8 mouse cellular contexts compared by ENCODE assay signal in genomic region chr15:100635851-100636645, GRCm38 (mm10). TPM values are rescaled to one million over a fixed set of nuclear protein-coding genes. Genes with fewer than 3 reads are reported as not detected.
DNase-seq lines count a peak whose midpoint lies in the region; ATAC-seq and TF ChIP-seq lines count a peak whose summit lies in the region.

No protein-coding gene starts in this region.

- no peaks in the 10 kb centered on the region for H3K9me3 ChIP-seq in embryonic facial prominence, embryonic 14.5 days (ENCODE audit: control insufficient read depth, low read length)
- H3K9me3 ChIP-seq in intestine, embryonic 14.5 days (ENCODE audit: control insufficient read depth, low read length), result no peaks in the 10 kb centered on the region

- intact Hi-C loops in left cerebral cortex, adult 2 months (cut with DNase I), result loop anchor here (5.0 kb wide), 1 partner anchor 41 kb away; no protein-coding TSS in a partner anchor
- intact Hi-C loops in gastrocnemius, postnatal 36 days (cut with DNase I), result loop anchor here (2.0 kb wide), 1 partner anchor 19 kb away; no protein-coding TSS in a partner anchor

- WGBS in embryonic facial prominence, embryonic 14.5 days, result 4% methylated on average over 27 of the region's 38 CpGs
- WGBS in intestine, embryonic 14.5 days, result 5% methylated on average over 38 of the region's 38 CpGs

- peaks cover 13% of the 10 kb centered on the region for H3K4me1 ChIP-seq in embryonic facial prominence, embryonic 14.5 days (ENCODE audit: control insufficient read depth, insufficient read depth, low read length)
- peaks cover 14% of the 10 kb centered on the region for H3K4me1 ChIP-seq in intestine, embryonic 14.5 days (replicated peaks; ENCODE audit: control insufficient read depth, insufficient read depth, low read length)

- H3K9ac ChIP-seq in embryonic facial prominence, embryonic 14.5 days (ENCODE audit: low read depth, low read length), result peak overlapping the region; percentile 60
- peak overlapping the region; percentile 34 for H3K9ac ChIP-seq in intestine, embryonic 14.5 days (ENCODE audit: low read length)

- peak overlapping the region; percentile 94 for H3K4me2 ChIP-seq in embryonic facial prominence, embryonic 14.5 days (ENCODE audit: low read depth, low read length)
- peak overlapping the region; percentile 65 for H3K4me2 ChIP-seq in intestine, embryonic 14.5 days (ENCODE audit: low read length)

- no peak for DNase-seq in left cerebral cortex, adult 2 months (ENCODE audit: extremely low spot score in 1 of 2, low spot score in 2 of 2)
- DNase-seq in left cerebral cortex, adult 18-20 months (ENCODE audit: low spot score in 2 of 2), result no peak
- DNase-seq in embryonic facial prominence, embryonic 14.5 days (ENCODE audit: low spot score), result no peak
- DNase-seq in intestine, embryonic 14.5 days (ENCODE audit: low spot score), result peak; percentile 73
- peak; percentile 38 for DNase-seq in naive thymus-derived CD4-positive, alpha-beta T cell, adult 2 months (ENCODE audit: low read depth)
- DNase-seq in cerebellum, adult 18-20 months, result no peak
- no peak for DNase-seq in gastrocnemius, postnatal 36 days

- no peak for ATAC-seq in embryonic facial prominence, embryonic 14.5 days (ENCODE audit: low read depth)
- 0 out of 2 replicates have a peak, but pooled peaks have one; percentile 14 for ATAC-seq in intestine, embryonic 14.5 days (replicated peaks; ENCODE audit: low FRiP score, low TSS enrichment, low read depth)
- no peak for ATAC-seq in activated CD4-positive, CD25-positive, alpha-beta regulatory T cell, adult 4 months

- peaks cover 50% of the 10 kb centered on the region for H3K27me3 ChIP-seq in embryonic facial prominence, embryonic 14.5 days (replicated peaks; ENCODE audit: control insufficient read depth, insufficient read depth, low read length)
- H3K27me3 ChIP-seq in intestine, embryonic 14.5 days (replicated peaks; ENCODE audit: control insufficient read depth, insufficient read depth, low read length), result peaks cover 42% of the 10 kb centered on the region

- peak overlapping the region; percentile 45 for H3K4me3 ChIP-seq in left cerebral cortex, adult 2 months
- H3K4me3 ChIP-seq in embryonic facial prominence, embryonic 14.5 days (ENCODE audit: low read depth, low read length), result peak overlapping the region; percentile 59
- H3K4me3 ChIP-seq in intestine, embryonic 14.5 days (ENCODE audit: low read depth, low read length), result peak overlapping the region; percentile 42

- no peak overlapping the region for H3K27ac ChIP-seq in left cerebral cortex, adult 2 months
- H3K27ac ChIP-seq in embryonic facial prominence, embryonic 14.5 days (replicated peaks; ENCODE audit: low read depth, low read length), result no peak overlapping the region
- H3K27ac ChIP-seq in intestine, embryonic 14.5 days (ENCODE audit: low read depth), result peak overlapping the region; percentile 25; the same call in 1 of the 2 replicates

- no peak for TF ChIP-seq CTCF in left cerebral cortex, adult 2 months (IDR thresholded peaks at IDR 0.05)

- H3K36me3 ChIP-seq in embryonic facial prominence, embryonic 14.5 days (ENCODE audit: control insufficient read depth, insufficient read depth, low read length), result no peaks in the 10 kb centered on the region
- no peaks in the 10 kb centered on the region for H3K36me3 ChIP-seq in intestine, embryonic 14.5 days (ENCODE audit: control insufficient read depth, insufficient read depth, low read length)

RNA-seq across cellular contexts. Expression of gene Smagp, which starts 0.7 kb away (rescaled TPM):
- 1 to 10 TPM; 1.6 to 2.9 TPM for total RNA-seq in left cerebral cortex, adult 2 months (2021)
- 1 to 10 TPM; 1.2 to 1.9 TPM for total RNA-seq in left cerebral cortex, adult 18-20 months (2021)
- 15.8 and 17.2 TPM in 2 replicates for polyA plus RNA-seq in embryonic facial prominence, embryonic 14.5 days (2014; fragmentation: Nextera tagmentation; extraction: Ambion mirVana)
- polyA plus RNA-seq in intestine, embryonic 14.5 days (2014; fragmentation: Nextera tagmentation; extraction: Ambion mirVana), result 31.1 and 36.2 TPM in 2 replicates
- polyA plus RNA-seq in activated CD4-positive, CD25-positive, alpha-beta regulatory T cell, adult 4 months (2017; shearing (Covaris generic)), result not detected
- total RNA-seq in gastrocnemius, postnatal 36 days (2021), result 1 to 10 TPM; 2.4 to 4.1 TPM

RNA-seq across cellular contexts. Expression of gene Dazap2, which starts 20.9 kb away (rescaled TPM):
- total RNA-seq in left cerebral cortex, adult 2 months (2021), result 100 to 1,000 TPM; 108 to 109 TPM
- total RNA-seq in left cerebral cortex, adult 18-20 months (2021), result 100 to 1,000 TPM; 114 to 119 TPM
- 185 and 189 TPM in 2 replicates for polyA plus RNA-seq in embryonic facial prominence, embryonic 14.5 days (2014; fragmentation: Nextera tagmentation; extraction: Ambion mirVana)
- 269 and 284 TPM in 2 replicates for polyA plus RNA-seq in intestine, embryonic 14.5 days (2014; fragmentation: Nextera tagmentation; extraction: Ambion mirVana)
- polyA plus RNA-seq in activated CD4-positive, CD25-positive, alpha-beta regulatory T cell, adult 4 months (2017; shearing (Covaris generic)), result 100 to 1,000 TPM; 741 to 756 TPM
- total RNA-seq in gastrocnemius, postnatal 36 days (2021), result 10 to 100 TPM; 50.3 to 66.5 TPM

RNA-seq across cellular contexts. Expression of gene Bin2, which starts 33.3 kb away (rescaled TPM):
- total RNA-seq in left cerebral cortex, adult 2 months (2021), result 1 to 10 TPM; 3.5 to 6.2 TPM
- total RNA-seq in left cerebral cortex, adult 18-20 months (2021), result 1 to 10 TPM; 5.2 to 5.4 TPM
- 2.3 and 2.4 TPM in 2 replicates for polyA plus RNA-seq in embryonic facial prominence, embryonic 14.5 days (2014; fragmentation: Nextera tagmentation; extraction: Ambion mirVana)
- 5.7 and 6.4 TPM in 2 replicates for polyA plus RNA-seq in intestine, embryonic 14.5 days (2014; fragmentation: Nextera tagmentation; extraction: Ambion mirVana)
- 100 to 1,000 TPM; 348 to 423 TPM for polyA plus RNA-seq in activated CD4-positive, CD25-positive, alpha-beta regulatory T cell, adult 4 months (2017; shearing (Covaris generic))
- total RNA-seq in gastrocnemius, postnatal 36 days (2021), result 1 to 10 TPM in 1 of 2 experiments, under 1 TPM in 1; 0.44 to 1.1 TPM

RNA-seq across cellular contexts. Expression of gene Pou6f1, which starts 36.3 kb away (rescaled TPM):
- 100 to 1,000 TPM; 139 to 144 TPM for total RNA-seq in left cerebral cortex, adult 2 months (2021)
- 100 to 1,000 TPM; 119 to 127 TPM for total RNA-seq in left cerebral cortex, adult 18-20 months (2021)
- polyA plus RNA-seq in embryonic facial prominence, embryonic 14.5 days (2014; fragmentation: Nextera tagmentation; extraction: Ambion mirVana), result 8.3 and 10.1 TPM in 2 replicates
- 6.9 and 7.6 TPM in 2 replicates for polyA plus RNA-seq in intestine, embryonic 14.5 days (2014; fragmentation: Nextera tagmentation; extraction: Ambion mirVana)
- polyA plus RNA-seq in activated CD4-positive, CD25-positive, alpha-beta regulatory T cell, adult 4 months (2017; shearing (Covaris generic)), result 1 to 10 TPM; 7.5 to 9.1 TPM
- 10 to 100 TPM; 10.4 to 14.1 TPM for total RNA-seq in gastrocnemius, postnatal 36 days (2021)

RNA-seq across cellular contexts. Expression of gene Cela1, which starts 51.7 kb away (rescaled TPM):
- total RNA-seq in left cerebral cortex, adult 2 months (2021), result 1 to 10 TPM; 2.4 to 3.3 TPM
- 1 to 10 TPM; 2.7 TPM for total RNA-seq in left cerebral cortex, adult 18-20 months (2021)
- polyA plus RNA-seq in embryonic facial prominence, embryonic 14.5 days (2014; fragmentation: Nextera tagmentation; extraction: Ambion mirVana), result 2.4 and 3.8 TPM in 2 replicates
- 11.9 and 49.9 TPM in 2 replicates for polyA plus RNA-seq in intestine, embryonic 14.5 days (2014; fragmentation: Nextera tagmentation; extraction: Ambion mirVana)
- polyA plus RNA-seq in activated CD4-positive, CD25-positive, alpha-beta regulatory T cell, adult 4 months (2017; shearing (Covaris generic)), result 10 to 100 TPM in 1 of 2 experiments, 1 to 10 TPM in 1; 6.7 to 10.3 TPM
- total RNA-seq in gastrocnemius, postnatal 36 days (2021), result not detected

Comparison
In these comparisons a context has a peak if more than half of its experiments do, and no peak if none do; other contexts are left out.
1. DNase-seq: peak in intestine, embryonic 14.5 days (single experiment) and naive thymus-derived CD4-positive, alpha-beta T cell, adult 2 months (single experiment); none in left cerebral cortex, adult 2 months (0 of 2), left cerebral cortex, adult 18-20 months (0 of 2), embryonic facial prominence, embryonic 14.5 days (single experiment), cerebellum, adult 18-20 months (0 of 2) and gastrocnemius, postnatal 36 days (0 of 2).
2. Peak in every context shown above with its lines, with median percentiles within 50 percentile points of each other: H3K4me3 ChIP-seq.